Mouse (Mus musculus): ENCODE data around the gene Slc10a6.

Gene Slc10a6

DNA sequence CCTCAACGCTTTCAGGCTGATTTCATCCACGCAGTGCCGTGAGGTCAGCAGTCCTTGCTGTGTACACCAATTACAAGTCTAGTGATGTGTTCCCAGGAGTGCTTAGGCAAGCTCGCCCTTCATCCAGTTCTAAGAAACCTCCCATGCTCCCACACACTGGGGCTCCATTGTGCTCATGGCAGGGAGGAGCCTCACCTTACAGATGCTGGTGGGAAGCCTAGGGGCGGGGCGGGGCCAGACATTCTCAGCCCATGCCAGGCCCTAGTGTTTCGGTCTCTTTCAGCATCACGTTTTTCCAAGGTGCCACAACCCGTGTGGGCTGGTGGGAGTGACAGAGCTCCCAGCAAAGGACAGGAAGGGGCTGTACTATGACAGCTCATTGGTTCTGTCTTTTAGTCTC is 12.0 kb downstream of the Slc10a6 start:
- no peak for DNase-seq (ENCODE audit: low spot score in 2 of 2)

DNA sequence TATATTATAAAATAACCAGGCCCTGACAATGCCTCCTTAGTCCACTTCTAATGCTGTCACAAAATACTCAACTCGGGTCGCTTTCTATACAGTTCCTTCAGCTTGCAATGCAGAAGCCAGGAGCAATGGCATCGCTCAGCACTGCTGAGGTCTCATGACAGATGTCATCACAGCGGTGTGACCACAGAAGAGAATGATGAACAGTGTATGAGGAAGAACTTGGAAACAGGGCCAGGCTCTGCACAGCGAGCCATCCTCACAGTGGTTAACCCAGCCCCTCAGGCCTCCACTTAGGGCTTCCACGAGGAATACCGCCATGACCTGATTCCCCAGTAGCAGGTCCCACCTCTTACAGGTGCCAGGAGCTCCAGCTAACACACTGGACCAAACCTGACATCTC is 14.8 kb downstream of the Slc10a6 start:
- no peak for DNase-seq (ENCODE audit: low spot score in 2 of 2)

DNA sequence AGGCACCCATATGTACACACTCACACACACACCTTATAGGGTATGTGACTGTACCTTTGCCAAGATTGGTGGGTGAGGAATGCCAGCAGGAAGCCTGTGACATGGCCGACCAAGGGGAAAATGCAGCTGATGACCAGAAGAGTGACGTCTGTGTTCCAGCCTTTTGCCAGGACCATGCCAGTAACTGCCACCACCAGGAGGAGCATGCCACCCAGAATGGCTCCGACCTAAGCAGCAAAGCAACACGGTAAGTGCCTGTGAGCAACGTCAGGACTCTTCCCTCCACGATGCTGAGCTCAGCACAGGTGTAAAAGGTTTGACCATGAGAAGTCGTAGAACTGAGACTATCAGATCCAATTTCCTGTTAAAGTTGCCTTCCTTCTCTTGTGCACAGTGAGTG is 16.9 kb downstream of the Slc10a6 start:
- DNase-seq (ENCODE audit: low spot score in 2 of 2), result no peak

DNA sequence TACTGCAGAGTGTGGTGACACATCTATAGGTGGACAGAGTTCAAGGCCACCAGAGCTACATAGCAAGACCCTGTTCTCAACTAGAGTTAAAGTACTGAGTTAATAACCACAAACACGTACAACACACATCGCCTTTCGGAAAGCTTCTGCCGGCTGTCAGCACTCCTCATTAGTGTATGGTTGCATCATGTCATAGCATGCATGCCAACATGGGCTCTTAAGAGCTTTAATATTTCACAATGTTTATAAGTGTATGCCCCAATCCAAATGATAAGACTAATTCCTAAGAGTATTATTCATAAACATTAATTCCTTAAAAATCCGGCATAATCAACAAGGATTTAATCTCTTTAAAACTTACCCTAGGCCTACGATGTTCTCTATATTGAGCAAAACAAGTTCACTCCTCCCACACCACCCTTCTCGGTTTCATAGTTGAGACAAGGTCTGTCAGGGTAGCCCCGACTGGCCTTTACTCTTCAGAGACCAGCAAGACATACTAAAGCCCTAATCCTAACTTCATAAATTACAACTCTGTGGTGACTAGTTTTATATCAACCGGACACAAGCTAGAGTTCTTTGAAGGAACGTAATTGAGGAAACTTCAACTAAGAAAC is 18.2 kb downstream of the Slc10a6 start:
- no peak for DNase-seq (ENCODE audit: low spot score in 2 of 2)

DNA sequence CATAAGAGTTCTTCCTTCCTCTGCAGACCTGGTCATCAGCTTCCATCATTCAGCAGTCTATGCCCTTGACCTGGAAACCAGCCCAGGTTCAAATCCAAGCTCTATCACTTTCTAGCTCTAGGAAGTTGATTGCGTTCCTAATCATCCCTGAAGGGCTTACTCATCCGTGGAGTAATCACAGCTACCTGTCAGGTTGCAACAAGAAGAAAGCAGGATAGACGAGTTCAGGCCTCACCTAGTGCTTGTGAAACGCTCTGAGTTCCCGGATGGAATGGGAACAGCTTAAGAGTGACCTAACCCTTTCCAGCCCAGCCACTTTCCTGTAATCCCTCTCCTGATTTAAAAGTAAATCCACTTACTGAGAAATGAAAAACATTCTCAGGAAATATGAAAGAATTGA is 19.1 kb downstream of the Slc10a6 start:
- no peak for DNase-seq (ENCODE audit: low spot score in 2 of 2)

DNA sequence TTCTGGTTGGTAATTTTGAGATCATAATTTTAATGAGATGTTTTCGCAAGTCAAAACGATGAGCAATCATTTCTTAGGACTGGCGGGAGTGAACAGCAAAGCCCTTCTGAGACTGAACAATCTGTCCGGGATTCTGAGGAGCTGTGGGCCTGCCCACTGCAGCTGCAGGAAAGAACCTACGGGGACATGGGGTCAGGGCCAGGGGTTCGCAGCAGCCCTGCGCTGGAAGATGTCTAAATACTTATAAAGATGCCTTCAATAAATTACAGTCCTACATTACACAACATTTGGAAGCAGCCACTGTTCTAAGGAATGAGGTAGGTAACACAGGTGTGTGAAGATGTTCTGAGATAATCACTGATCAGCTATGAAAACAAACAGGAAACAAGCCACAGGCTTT is 23.5 kb downstream of the Slc10a6 start:
- no peak for DNase-seq (ENCODE audit: low spot score in 2 of 2)

DNA sequence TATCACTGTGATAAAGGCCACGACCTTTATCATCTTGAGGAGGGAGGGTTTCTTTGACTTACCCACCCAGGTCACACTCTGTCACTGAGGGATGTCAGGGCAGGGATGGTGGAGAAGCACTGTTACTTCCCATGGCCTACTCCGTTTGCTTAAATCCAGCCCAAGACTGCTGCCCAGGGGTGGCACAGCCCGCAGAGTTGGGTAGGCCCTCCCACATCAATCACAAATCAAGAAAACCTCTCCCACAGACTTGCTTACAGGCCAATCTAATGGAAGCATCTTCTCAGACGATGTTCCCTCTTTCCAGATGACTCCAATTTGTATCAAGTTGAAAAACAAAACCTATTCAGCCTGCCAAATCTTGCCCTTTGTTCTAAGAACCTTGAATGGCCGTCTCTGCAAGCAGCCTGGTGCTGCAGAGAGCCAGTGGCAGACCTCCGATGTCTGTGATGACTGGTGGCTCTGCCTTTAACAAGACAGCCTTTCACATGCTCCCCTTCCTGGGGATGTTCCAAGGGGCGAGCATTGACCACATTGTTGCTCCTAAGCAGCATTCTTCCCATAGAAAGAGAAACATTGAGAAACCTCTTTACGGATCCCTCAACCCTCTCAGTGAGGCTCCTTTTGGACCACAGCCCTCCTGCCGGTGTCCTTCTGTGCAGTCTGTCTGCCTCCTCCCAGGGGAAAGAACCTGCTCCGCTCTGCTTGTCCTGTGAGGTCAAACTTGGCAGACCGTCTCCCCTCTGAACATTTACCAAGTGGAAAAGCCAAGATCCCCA is 25.9 kb downstream of the Slc10a6 start:
- no peak for DNase-seq (ENCODE audit: low spot score in 2 of 2)

DNA sequence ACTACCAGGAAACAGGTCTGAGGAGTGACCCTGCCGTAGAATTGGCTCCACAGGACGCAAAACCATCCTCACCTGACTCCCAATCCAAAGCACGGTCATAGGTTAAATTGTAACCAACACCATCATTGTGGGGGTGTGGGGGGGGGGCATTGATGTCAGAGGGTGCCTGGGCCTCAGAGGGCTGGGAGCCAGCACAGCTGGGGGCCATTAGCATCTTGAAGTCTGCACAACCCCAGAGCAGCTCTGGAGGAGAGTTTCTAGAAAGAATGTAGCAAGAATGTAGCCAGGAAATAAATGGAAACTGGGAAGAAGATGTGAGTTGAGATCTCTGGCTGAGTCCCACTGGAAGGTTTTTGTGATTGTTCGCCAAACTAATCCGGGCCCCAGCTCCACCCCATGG is 30.3 kb downstream of the Slc10a6 start:
- no peak for DNase-seq (ENCODE audit: low spot score in 2 of 2)

DNA sequence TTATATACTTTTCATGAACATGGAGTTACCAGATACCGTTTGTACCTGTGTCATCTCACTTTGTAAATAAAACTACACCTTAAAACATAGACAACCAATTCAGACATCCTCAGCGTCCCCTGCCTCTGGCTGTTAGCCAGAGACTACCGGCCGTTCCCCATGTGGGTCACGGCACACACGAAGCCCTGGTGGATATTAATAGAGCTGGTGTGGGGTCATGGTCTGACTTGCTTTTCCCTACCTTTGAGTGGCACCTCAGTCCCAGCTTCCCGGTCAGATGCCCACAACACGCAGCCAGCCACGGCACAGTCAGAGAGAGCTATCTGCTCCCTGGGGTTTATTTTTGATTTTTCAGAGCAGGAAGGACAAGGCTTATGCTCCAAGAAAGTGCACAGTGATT is 30.9 kb downstream of the Slc10a6 start:
- DNase-seq (ENCODE audit: low spot score in 2 of 2), result no peak

DNA sequence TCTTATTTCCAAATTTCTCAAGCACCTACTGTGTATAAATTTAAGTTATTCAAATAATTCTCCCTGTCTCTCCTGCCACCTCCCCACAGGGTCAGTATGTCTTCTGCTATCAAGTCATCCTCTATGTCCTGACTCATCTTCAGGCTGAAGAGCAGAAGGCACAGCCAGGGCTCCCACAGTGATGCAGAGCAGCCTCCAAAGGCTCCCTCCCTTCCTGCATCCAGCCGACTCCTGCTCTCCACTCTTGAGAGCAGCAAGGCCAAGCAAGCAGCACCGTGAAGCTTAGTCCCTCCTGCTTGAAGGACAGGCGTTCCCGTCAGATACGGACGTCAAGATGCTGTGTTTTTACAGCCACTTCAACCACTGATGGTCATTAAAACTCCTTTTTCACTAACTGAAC is 31.6 kb downstream of the Slc10a6 start:
- DNase-seq (ENCODE audit: low spot score in 2 of 2), result no peak

DNA sequence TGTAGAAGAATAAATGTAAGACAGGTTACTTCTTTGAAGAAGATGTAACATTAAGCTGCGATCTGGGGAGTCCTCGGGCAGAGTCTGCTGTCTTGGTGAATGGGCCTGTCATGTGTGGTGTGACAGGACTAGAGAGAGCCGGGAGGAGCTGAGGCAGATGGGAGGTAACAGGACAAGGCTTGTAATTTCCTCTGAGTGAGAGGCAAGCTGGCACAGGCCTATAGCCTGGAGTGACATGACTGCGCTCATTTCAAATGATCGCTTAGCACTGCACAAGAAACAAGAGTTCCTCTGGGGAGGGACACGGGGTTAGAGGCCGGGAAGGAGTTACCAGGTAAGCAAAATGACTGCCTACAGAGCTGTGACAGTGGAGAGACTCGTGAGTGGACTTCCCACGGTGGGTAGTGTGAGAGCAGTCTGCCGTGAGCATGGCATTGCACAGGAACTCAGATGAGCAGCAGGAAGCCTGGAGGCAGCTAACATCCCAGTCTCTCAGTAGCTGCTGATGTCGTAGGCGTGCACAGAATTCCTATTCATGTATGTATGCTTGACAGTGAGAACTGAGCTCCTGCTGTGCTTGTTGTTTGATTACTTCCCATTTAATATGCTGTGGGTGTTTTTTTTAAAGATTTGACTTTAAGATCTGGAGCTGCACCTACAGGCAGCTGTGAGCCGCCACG is 32.6 kb downstream of the Slc10a6 start:
- no peak for DNase-seq (ENCODE audit: low spot score in 2 of 2)

DNA sequence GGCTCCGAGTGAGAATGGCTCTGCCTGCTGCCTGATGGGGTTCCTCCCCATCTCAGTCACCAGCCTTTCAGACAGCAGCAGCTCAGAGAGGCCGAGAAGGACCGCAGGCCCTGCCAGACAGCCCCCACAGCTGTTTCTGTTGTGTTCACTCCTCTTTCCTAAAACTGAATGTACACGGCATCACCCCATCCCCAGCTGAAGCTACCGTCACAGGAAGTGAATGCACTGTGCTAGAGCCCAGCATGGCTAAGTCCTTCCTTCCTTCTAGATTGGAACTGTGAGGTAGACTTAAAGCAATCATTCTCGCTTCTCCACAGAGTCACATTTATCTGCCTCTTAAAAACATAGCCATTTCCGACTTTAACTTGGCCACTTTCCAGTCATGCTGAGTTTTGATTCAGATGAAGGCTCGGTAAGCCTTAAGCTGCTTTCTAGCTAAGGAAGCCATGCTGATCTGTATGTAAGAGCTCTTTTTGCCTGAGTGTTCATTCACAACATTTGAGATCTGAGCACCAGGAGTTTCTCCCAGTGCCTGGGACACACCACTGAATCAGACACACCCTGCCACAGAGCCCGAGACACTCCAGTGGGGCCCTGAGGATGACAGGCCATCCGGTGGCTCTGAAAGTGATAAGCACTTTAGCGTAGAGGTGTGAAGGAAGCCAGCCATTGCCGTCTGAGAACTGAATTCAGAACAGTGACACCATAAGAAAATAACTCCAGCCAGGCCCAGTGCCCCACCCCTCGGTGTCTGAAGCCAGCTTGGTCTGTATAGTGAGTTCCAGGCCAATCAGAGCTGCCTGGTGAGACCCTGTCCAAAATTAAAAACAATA is 33.6 kb downstream of the Slc10a6 start:
- DNase-seq (ENCODE audit: low spot score in 2 of 2), result no peak

DNA sequence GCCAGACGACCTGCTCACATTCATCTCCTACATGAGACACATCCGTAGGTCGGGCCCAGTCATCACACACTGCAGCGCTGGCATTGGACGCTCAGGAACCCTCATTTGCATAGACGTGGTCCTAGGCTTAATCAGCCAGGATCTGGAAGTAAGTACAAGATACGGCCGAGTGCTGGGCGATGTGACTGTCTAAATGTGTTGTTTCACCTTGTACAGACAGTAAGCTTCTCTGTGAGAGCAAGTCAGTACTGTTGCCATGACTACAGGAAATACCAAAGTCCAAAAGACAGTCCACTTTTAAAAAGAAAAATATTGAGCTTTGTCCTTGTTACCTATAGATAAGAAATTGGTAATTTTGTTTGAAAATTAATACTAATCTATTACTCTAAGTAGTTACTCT is 35.6 kb downstream of the Slc10a6 start:
- no peak for DNase-seq (ENCODE audit: low spot score in 2 of 2)

DNA sequence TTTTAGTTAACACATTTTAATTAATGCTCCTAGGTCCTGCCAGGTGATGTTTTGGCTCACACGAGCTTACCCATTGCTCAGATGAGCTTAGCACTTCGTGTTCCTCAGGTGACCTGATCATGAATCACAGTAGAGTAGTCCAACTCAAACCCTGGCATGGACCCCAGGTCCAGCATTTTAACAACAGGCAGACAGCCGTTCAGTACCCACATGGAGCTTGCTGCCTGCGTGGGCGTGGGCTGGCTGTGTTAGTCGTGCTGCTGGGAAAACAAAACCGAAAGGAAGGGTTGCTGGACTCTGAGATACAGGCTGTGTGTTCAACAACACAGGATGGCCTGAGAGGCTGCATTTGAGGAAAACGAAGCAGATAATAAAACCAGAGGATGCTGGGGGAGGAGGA is 36.5 kb downstream of the Slc10a6 start:
- DNase-seq (ENCODE audit: low spot score in 2 of 2), result no peak

DNA sequence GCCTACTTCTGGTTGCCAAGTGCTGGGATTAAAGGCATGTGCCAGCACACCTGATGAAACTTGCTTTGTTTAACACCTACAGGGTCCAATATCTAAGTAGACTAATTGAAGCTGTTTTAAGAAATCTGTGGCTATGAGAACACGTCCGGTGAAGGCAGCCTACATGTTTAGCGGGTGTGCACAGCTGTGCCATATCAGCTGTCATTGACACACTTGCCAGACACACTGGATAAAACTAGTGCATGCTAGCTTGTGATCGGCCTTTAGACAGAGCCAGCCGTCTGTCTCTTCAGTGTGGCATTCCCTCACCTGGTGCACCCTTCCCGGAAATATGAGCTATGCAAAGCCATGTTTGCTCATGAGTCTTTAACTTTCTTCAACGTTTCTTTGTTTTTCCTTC is 37.4 kb downstream of the Slc10a6 start:
- DNase-seq (ENCODE audit: low spot score in 2 of 2), result no peak

DNA sequence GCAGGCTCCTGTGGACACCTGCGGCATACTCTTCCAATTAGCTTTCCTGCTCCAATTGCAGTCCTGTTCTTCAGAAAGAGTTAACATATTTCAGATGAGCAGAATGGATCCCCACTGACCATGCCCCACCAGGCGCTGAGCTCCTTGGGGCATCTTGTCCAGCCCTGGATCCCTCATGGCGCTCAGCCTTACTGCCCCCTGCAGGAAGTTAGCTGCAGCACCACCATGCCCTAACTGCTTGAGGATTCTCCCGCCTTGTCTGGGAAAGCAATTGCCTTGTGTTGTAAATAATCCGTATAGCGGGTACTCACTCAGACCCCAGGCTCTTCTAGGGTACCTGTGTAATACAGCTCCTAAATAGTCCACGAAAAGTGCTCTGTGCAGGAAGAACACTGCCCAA is 42.0 kb downstream of the Slc10a6 start:
- DNase-seq (ENCODE audit: low spot score in 2 of 2), result no peak

DNA sequence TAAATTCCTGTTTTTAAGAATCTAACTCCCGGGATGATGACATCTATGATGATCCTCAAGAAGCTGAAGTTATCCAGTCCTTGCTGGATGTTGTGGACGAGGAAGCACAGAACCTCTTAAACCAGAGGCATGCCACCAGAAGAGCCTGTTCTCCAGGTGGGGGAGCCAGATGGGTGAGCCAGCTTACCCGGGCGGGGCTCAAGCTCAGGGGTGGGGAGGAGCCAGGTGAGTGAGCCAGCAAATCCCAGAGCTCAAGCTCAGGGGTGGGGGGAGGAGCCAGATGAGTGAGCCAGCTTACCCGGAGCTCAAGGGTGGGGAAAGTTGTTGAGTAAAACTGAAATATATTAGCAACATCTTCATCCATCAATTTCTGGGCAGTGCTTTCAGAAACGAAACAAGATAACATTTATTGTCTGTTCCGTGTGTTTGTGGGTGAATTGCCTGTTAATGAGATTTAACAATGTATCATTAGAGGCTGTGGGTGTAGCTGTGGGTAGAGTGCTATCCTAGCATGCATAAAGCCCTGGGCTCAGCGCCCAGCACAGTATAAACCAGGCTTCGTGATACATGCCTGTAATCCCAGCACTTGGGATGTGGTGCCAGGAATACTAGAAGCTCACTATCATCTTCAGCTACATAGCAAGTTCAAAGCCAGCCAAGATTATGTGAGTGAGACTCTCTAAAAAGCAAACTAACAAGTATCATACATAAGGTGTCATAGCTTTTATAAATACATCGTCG is 49.4 kb downstream of the Slc10a6 start:
- DNase-seq (ENCODE audit: low spot score in 2 of 2), result peak in 1 of 2 experiments; percentile 45

DNA sequence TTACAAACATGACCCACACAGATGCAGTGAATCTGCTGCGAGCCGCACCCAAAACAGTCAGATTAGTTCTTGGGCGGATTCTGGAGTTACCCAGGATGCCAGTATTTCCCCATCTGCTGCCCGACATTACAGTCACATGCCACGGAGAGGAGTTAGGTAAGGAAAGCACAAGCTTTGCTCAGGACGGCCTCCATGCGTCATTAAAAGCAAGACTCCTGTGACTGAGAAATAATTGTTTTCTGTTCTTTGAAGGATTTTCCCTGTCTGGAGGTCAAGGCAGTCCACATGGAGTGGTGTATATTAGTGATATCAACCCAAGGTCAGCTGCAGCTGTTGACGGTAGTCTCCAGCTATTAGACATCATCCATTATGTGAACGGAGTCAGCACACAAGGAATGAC is 59.8 kb downstream of the Slc10a6 start:
- DNase-seq (ENCODE audit: low spot score in 2 of 2), result no peak

DNA sequence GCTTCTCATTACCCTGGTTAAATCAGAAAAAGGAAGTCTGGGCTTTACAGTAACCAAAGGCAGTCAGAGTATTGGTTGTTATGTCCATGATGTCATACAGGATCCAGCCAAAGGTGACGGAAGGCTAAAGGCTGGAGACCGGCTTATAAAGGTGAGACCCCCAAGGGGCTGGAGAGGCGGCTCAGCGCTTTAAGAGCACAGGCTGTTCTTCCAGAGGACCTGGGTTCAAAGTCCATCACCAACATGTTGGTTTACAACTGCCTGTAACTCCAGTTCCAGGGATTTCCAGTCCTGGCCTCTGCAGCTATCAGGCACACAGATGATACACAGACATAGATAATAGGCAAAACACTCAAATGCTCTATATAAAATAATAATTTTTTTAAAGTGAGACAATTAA is 61.2 kb downstream of the Slc10a6 start:
- DNase-seq (ENCODE audit: low spot score in 2 of 2), result no peak

DNA sequence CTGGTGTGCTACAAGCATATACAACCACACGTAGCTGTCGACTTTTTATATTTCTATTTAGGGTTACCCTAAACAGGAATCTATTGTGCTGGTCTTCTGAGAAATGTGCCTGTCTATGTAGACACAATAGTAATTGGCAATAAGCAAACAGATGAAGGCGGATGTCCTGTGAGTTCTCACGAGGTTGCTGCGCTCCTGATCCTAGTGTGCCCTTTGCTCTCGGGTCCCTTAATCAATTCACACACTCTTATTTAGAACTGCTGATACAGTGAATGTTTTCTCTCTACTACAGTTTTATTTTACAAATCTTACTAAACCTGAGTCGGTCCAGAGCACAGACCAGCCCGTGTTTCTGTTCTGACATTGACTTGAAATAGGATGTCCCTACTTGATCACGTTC is 68.7 kb downstream of the Slc10a6 start:
- DNase-seq (ENCODE audit: low spot score in 2 of 2), result no peak

Measured in urinary bladder, postnatal 4 days (tissue).